Mouse (Mus musculus) adrenal gland, postnatal 10 days (tissue): Measurements from ENCODE around the gene Commd9. TPM values are rescaled to one million over a fixed set of nuclear protein-coding genes. Genes with fewer than 3 reads are reported as not detected.

Experiments used
- DNase-seq: peaks from one replicate; pipeline ENCODE4 v3.0.0; 2021; ENCODE audit warnings: mixed read lengths
- long read RNA-seq, 2 experiments: library from polyadenylated mRNA; stranded (forward); transcript quantifications; one replicate each; pipeline ENCODE4 v2.0.0; 2021
- total RNA-seq, 2 experiments: library from RNA; stranded (reverse); gene quantifications; 2 replicates each; pipeline ENCODE4 v1.2.3; 2021

Commd9 gene
- 10 to 100 TPM; 33.8 to 36.2 TPM for total RNA-seq
- long read RNA-seq, experiment 1, transcript Commd9-201 (6 exons, 1,191 nt) = major isoform, 55 of 63 reads
- long read RNA-seq, experiment 1, partial matches to known transcripts = 0 of 63 reads
- long read RNA-seq, experiment 1, other reads (novel, unspliced or antisense) = 8 of 63 reads
- long read RNA-seq, experiment 2, transcript Commd9-201 (6 exons, 1,191 nt) = major isoform, 33 of 39 reads
- long read RNA-seq, experiment 2, partial matches to known transcripts = 2 of 39 reads
- long read RNA-seq, experiment 2, other reads (novel, unspliced or antisense) = 4 of 39 reads

DNA sequence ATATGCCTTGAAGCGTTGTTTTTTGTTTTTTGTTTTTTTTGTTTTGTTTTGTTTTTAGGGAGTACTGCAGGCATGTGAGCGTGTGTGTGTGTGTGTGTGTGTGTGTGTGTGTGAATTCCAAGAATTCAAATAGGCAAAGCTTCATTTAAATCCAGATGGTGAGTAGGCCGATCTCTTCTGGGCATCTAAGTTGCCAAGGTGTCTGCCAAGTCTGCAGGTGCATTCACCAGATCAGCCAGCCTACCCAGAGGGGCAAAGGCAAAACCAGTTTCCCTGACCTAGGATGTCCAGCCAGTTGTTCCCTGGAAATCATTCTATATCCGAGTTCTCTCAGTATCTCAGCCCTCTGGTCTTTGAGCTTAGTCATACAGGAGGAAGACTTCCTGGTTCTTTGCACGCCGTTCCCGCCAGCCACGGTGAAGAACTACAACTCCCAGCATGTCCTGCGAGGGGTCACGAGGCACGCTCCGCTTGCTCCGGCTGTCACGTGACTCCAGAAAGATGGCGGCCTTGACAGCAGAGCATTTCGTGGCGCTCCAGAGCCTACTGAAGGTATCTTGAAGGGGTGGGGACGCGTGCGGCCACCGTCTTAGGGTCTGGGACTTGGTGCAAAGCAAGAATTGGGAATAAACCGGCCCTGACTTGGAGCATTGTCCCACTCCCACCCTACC is at the start of gene Commd9:
Gene Commd9, plus strand, starts transcription at position 480 of the 671 bp plus-strand sequence.
- peak; percentile 95 for DNase-seq

DNA sequence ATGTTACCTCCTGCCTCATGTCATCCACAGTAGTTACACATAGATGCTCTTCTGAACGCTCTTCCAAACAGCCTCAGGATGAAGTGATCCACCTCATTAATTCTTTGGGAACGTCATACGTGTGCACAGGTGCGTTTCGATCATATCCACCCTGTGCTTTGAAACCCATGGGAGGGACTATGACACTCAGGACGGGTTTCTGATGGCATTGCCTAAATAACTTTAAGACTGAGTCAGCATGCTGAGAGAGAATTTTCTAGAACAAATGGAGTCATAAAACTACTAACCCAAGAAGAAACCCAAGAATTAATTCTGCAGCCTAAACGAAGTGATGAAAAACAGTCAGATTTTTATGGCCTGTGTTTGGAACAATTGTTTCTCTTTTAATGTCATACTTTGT is 43.3 kb upstream of the Commd9 start:
- no peak for DNase-seq

DNA sequence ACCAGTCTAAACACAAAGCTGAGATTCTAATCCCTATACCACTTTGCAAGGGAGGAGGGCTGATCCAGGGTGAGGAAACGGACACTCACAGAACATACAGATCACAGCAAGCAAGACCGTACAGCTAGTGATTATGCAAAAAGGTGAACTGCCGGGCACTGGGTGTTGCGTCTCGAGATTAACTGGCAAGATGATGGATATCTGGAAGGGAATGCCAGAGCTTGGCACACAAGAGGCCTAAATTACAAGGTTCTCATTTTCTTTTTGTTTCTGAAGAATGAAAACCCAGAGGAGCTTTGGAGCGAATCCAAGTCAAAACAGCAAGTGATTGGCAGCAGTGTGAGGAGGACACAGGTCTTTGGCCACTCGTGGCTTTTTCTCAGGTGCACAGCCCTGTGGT is 31.3 kb upstream of the Commd9 start:
- peak; percentile 42 for DNase-seq

DNA sequence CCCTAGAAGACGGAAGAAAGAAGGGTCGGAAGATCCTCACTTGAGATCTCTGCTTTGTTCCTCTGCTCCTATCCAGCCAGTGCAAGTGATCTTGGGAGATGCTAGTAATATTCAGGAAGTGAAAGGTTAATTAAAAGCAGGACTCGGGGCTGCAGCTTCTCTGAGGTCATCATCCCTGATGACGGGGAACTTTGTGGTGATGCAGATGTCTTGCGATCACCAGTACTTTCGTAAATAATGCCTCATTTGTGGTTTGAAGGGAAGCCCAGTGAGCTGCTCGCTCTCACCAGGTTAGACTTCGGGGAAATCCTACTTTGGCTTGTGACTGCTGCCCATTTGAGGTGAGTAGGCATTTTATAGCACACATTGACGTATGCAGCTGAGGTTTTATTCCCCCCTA is 29.9 kb upstream of the Commd9 start:
- DNase-seq = no peak

DNA sequence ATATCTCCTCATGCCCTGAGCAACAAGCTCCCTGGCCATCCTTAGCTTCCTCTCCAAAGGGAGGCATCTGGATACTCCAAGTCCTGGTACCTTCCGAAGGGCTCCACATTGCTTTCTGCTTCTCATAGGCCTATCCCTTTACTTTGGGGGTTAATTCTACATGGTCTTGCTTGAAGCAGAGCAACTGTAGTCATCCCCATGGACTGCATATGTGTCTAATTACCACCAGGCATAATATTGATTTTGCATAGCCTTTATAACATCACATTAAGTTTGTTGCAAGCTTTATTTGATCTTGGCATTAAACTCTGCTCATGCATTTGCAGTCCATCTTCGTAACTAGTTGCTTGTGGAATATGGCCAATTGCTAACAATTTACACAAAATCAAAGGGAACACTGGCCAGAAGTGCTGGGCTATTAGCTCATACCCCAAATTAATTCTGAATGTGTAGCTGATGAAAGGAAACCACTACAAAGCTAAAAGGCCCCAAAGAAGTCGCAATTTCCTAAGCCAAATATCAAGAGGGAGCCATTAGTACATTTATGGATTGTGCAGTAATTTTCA is 25.0 kb upstream of the Commd9 start:
- DNase-seq = no peak

DNA sequence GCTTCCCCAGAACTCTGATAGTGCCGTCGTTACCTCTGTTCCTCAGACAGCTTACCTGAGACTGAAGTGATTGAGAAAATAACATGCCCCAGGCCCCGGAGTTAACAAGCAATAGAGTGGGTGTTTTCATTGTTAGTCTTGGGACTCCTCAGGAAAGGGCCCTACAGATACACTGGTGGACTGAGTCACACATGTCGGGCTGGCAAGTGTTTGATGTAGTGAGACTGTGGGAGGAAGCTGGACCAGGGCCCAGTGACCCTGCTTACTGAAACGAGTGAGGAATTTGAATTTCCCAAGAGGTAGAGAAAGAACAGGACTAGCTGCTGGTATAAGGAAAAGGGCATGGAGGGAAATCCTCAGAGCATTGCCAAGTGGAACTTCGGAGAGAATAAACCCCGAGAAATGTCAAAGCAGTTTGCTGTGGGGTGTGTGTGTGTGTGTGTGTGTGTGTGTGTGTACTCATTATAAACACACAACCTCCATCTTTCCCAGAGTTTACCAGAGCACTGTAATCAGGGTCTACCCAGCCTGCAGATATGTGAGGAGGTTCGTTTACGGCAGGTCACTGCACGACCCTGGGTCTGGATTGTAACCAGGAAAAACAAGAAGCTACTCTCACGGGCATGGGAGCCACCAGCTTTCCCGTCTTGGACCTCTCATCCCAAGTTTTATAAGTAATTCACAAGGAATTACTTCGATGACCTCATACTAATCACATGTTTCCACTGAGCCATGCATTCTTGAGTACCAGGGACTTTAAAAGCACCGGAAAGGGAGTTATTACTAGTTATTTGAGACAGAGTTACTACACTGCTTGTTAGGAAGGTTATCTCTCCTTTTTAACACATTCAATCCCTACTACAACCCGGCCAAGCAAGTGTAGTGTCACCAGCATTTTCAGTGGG is 23.6 kb upstream of the Commd9 start:
- peak; percentile 79 for DNase-seq

DNA sequence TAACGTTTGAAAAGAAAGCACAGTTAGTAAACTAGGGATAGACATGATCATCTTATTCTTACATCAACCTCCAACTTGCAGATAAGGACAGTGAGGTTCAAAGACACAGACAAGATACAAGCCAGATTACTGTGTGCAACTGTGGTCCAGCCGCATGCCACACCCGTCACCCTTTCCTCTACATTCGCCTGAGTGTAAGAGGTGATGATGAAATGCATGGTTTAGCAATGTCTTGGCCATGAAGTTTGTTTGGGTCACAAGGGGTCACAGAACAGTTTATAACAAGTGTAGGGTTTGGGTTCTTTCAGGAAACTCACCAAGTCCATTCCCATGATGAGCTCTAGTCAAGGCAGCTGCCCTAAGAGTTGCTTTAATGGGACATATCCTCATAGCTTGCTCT is 17.4 kb upstream of the Commd9 start:
- peak; percentile 41 for DNase-seq

DNA sequence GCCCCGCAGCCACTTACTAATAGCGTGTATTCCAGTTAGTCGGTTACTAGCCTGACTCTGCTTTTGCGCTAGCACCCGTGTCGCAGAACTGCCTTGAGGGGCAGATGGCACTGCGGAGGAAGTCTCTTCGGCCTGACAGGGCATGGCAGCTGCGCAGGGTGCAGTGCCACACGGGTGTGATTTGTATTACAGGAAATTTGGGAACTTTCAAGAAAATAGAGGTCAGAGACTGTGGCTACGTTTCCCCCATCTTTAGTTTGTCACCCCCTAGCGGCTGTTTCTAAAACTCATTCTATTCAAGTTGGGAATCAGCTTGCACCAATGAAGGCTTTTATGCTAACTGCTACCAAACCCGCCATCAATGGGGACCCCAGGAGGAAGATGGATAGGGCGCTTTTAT is 14.9 kb upstream of the Commd9 start:
- peak; percentile 68 for DNase-seq

DNA sequence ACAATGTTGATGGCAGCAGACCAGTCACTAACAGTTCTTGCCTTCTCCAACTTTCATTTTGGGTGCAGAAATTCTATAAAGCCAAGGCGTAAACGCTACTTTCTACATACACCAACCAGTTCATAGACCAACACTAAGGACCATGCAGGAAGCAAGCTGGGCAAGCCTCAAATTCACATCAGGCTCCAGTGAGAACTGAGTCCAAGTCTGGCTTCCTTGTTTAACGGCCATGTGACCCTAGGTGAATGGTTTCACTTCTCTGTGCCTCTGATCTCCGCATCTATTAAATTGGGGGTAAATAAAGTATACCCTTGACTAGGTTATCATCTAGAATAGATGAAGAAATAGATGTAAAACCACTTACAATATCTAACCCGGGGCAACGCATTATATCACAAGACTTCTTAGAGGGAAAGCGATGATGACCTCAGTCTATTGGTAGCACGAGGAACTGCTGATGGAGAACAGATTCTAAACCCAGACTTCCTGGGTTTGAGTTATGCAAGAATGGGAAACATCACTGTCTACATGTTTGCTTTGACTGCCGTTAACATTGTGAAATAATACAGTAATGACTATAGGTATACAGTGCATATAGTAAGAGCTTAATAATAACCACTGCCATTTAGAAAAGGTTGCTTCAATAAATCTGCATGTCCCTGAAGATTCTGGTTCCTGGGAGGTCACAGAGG is 4.4 kb upstream of the Commd9 start:
- no peak for DNase-seq

DNA sequence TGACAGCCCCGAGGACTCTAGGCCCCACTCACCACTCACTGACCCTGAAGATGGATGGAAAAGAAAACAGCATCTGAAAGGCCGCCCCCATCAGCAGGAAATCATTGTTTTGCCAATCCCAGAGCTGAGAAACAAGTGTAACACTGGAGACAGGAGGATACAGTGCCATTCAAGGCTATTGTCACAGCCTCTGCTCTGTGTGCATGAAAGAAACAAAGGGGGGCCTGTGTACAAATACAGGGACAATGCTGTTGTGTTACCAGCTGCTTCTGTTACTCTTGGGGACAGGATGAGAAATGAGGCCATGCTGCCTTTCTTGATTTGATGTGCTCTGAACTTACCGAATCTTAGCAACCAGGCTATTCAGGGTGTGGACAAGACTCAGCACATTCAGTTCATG is 3.0 kb upstream of the Commd9 start, which contains the start of gene Prr5l:
Gene Prr5l, minus strand, starts transcription at position 30 of the 400 bp plus-strand sequence.
- DNase-seq = no peak

DNA sequence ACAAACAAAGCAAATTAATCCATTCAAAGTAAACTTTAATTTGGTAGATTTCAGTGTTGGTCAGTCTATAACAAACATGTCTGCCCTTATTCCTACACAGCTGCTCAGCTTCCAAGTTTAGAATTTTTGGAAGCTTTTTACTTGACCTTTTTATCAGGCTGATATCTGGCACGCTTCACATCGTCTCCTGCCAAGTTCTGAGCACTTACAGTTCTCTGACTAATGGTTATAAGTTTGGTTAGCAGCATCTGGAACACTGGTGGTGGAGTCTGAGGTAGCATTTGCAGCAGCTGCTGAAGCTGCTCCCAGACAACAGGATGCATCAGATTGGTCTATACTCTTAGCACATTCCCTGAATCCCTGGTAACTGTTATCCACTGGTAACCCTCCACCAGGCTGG is 1.8 kb upstream of the Commd9 start:
- DNase-seq = peak; percentile 74

DNA sequence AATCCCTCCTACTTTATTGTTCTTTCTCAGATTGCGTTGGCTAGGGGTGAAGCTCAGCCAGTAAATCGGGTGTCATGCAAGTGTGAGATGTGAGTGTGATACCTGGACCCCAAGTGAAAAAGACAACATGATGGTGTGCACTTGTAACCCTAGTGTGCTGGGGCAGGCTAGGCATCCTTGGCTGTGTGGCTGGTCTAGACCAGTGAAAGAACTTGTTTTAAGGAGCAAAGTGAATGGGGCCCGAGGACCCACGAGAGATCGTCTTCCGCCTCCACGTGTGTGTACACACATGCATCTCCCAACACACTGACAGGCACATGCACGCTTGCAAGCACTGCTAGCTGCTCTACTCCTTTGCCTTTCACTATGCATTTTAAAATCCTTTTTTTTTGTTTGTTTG is 2.8 kb downstream of the Commd9 start:
- DNase-seq = no peak

DNA sequence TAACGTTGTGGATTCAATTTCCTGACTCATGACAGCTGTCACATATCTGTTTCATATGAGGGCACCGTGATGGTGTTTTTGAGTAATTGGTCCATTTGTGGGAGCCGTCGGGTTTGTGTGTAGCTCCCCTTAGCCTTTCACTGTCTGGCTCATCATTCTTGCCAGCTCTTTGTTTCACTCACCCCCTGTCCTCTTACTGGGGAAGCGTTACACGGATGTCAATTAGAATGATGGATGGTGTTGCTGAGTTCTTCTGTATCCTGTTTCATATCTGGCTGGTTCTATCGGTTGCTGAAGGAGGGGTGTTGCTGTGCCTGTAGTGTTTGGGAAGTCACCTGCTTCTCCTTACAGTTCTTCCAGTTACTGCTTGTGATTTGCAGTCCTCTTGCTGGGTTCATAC is 5.1 kb downstream of the Commd9 start:
- DNase-seq = no peak

DNA sequence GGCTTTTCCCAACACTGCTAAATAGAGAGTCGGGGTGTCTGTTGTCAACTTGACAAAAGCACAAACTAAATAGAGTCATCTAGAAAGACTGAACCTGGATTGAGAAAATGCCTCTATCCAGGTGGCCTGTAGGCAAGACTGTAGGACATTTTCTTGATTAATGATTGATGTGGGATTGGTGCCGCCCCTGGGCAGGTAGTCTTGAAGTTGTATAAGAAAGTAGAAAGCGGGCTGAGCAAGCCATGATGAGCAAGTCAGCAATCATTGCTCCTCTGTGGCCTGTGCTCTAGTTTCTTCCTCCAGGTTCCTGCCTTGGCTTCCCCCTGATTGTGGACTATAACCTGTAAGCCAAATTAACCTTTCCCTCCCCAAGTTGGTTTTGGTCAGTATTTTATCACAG is 8.1 kb downstream of the Commd9 start:
- no peak for DNase-seq

DNA sequence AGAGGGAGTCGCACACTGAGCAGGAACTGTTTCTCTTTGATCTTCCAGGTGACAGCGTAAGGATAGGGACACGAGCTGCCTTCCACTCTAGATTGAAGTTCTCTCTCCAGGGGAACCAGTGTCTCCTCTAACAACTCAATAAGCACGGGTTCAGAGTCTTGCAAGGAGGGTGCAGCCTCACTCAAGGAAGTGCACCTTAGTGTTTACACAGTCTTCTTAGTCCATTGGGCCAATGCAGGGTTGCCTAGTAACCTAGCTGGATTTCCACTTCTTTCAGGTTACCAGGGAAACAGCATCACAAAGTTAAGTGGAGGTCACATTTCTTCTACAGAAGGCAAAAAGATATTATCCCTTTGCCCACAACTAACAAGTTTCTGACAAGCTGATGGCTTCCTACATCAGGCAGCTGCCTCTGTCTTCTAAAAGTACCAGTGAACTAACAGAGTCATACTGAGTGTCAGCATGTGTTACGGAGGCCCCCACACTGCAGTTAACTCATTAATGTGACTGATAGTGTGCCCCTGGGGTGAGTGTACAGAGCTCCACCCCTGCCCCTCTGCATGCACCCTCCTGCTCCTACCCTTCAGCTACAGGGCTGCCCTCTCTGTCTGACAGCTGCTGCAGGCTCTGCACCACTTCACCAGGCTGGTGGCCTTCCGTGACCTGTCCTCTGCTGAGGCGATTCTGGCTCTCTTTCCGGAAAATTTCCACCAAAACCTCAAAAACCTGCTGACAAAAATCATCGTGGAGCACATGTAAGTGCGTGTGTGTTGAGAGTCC is 10.6 kb downstream of the Commd9 start:
- DNase-seq = no peak

DNA sequence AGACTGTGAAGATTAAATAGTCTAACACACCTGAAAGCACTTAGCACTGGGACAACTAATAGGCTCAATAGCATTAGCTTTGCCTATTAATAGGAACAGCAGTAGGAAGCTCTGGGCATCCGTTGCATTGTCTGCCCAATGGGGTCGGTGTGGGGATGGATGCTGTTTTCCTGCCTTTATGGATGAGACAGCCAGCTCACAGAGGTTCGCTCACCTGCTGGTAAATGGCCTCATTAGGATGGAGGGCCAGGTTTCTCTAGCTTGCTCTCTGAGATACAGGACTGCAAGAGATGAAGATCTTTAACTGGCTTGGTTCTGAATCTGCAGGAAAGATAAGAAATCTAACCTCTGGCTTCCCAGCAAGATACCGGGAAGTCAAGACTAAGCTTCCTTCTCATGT is 16.1 kb downstream of the Commd9 start:
- DNase-seq = no peak

DNA sequence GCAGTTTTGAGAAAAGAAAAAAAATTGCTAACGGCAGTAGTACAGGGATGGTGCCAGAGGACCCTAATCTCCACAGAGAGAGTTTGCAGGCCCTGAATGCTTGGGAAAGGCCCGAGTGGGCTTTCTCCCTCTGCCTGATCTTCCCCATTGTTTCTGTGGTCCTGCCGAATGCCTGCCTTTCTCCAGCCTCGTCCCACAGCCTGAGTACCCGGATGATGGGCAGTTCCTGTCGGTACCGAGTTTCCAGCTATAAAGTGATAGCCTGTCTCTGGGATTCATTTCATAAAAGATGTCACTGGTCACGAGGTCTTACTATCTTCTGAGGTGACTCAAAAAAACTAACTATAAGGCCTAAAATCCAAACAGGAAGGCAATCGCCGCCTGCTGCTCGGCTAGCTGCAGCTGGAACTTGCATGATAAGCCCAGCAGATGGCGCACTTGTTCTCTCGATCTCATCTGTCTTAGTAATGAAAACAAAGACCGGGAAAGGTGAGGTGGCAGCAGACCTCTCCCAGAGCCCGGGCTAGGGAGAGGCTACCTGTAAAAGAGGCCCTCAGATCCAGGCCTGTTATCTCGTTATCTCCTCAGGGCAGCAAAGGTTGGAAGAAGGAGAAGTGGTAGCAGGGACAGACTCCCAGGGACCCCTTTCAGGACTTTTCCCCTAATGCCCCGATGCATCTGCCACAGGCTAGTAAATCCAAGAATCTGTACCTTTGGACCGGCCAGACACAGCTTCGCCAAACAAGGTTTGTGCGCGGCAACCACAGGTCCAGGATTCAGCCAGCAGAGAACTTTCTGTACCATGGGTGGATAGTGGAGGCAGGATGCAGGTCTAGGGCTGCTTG is 19.7 kb downstream of the Commd9 start:
- DNase-seq = peak; percentile 86

DNA sequence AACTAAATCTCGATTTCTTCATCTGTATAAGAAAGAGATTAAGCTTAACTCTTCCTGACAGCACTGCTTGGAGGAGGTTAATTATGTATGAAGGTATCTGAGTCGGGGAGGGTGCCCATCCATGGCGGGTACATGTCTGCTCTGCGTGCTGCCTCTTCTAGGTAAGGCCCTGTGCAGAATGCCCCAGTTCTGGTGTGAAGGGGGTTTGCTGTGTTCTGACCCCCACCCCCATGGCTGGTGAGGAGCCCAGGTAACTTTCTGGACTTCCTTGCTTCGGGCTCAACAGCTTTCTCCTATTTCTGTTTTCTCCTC is 20.3 kb downstream of the Commd9 start:
- DNase-seq = no peak

DNA sequence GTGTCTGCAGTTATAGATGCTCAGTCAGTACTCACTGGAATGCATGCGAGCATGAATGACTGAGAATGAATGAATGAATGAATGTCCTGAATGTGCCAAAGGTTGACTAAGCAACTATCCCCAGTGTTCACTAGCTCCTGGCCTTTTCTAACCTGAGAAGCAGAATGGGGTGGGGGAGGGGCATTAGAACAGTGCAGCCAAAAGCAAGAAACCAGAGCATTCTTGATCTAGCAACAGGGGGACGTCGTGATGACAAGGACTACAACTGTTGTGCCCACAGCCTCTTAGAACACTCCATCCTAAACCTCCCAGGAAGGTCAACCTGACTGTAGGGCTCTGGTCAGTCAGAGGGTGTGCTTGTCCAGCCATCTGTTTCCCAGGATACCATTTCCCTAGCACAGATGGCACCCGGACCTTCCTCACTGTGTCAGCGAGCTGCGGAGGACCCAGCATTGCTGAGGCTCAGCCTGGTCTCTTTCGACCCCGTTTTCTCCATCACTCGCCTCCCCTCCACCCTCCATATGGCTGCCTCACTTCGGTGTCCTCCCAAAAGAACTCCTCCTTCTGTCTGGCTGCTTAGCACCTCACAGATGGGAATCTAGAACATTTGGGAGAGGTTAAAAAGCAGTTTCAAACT is 21.5 kb downstream of the Commd9 start:
- no peak for DNase-seq

DNA sequence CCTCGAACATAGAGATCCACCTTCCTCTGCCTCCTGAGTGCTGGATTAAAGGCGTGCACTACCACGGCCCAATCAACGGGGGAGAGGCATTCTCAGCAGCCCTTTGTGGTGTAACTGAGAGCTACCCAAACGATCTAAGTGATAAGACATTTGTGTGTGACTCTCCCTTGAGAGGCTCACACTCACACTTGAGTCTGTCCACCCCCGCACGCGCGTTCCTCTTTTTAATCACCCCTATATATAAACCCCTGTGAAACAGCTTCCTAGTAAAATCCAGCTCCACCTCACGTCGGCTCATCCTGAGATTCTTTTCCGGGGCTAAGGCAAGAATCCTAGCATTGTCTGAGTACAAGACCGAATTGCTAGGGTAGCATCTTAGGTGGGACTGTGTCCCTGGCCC is 22.7 kb downstream of the Commd9 start:
- no peak for DNase-seq
